Mouse (Mus musculus): Measurements from ENCODE around the gene Mef2c.

GRCm38 (mm10) chr13:83596989-83597738, 93.3 kb downstream of the Mef2c start:
- no peak for TF ChIP-seq CTCF (IDR thresholded peaks at IDR 0.05; ENCODE audit: control insufficient read depth, insufficient read depth, insufficient replicate concordance, low read depth, low read length)
- no peak for TF ChIP-seq POLR2A (IDR thresholded peaks at IDR 0.05; ENCODE audit: control insufficient read depth, low read depth, low read length)

Data from testis, adult 2 months (tissue).